Mouse (Mus musculus): ENCODE measurements around the gene Fbxw4. TPM values are rescaled to one million over a fixed set of nuclear protein-coding genes. Genes with fewer than 3 reads are reported as not detected.
"Not testable (repeated sequence)": the region's sequence is repeated elsewhere in the genome, so short reads cannot be mapped to it uniquely, and the experiment has no call there.

Gene Fbxw4
- total RNA-seq, 2 experiments from 2014 or later, result 6.0 to 8.5 TPM

- no peak for ATAC-seq (replicated peaks; ENCODE audit: low FRiP score, poor library complexity, severe bottlenecking)
Measured at GRCm38 (mm10) chr19:45549128-45549915, 110.8 kb downstream of the Fbxw4 start.

GRCm38 (mm10) chr19:45548196-45548595 is 111.9 kb downstream of the Fbxw4 start:
- ATAC-seq (replicated peaks; ENCODE audit: low FRiP score, poor library complexity, severe bottlenecking), result not testable (repeated sequence)

DNA sequence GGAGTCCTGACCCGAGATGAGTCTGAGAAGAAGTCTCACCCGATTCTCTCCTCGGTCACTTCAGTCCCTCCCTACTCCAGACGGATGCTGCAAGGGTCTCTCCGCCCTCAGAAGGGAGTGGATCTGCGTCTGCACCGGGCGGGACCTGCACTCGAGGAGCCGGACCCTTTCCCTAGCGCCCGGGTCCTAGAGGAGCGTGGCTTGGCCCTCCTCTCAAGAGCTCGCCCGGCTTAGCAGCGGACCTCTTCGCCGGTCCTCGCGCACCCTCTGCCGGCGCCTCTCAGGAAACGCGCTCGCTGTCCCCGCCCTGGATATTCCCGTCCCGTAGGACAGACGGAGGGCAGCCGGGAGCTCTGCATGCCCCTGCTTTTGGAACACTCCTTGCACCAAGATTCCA is 115.2 kb downstream of the Fbxw4 start:
- ATAC-seq (replicated peaks; ENCODE audit: low FRiP score, poor library complexity, severe bottlenecking), result peak; percentile 85

DNA sequence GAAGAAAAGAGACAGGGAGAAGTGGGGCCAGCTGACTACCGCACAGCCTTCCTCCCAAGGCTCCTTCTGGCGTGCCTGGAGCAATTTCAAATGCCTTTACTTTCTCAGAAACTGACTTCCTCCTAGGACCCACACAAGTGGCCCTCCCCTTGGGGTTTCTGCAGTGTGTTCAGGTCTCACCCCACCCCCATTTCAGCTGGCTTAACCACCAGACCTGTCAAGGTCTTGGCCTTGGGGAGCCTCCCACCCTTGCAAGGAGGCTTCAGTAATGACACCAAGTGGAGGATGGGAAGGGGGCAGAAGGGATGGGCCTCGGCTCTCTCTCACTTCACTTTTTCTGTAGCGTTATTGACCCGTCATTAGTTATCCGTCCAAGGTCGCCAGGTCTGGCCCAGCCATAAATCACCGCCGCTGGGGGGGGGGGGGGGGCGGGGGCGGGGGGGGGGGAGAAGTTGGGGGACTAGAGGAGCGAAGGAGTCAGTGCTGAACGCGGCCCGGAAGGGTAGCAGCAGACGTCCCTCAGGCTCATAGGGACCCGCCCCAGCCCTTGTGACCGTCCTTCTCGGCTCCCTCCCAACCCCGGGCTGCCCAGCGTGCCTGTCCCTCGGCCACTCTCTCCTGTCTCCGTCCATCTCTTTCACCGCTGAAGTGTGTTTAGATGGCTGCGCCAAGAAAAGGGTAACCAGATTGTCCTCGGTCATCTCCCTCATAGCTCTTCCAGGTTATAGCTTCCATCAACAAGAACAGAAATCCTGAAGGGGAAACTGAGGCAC is 115.8 kb downstream of the Fbxw4 start:
- ATAC-seq (replicated peaks; ENCODE audit: low FRiP score, poor library complexity, severe bottlenecking), result no peak

DNA sequence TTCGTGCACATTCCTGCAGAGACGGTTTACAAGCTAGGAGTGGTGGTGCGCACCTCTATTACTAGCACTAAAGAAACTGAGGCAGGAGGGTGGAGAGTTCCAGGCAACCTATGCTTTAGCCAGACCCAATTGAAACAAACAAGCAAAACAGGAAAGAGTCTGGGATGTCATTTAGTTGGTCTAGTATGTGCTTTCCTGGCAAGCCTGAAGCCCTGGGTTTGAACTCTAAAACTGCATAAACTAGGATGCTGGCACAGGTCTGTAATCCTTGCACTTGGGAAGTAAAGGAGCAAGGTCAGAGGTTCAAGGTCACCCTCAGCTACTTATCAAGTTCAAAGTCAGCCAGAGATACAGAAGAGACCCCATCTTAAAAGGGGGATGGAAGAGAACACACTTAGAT is 118.1 kb downstream of the Fbxw4 start:
- no peak for ATAC-seq (replicated peaks; ENCODE audit: low FRiP score, poor library complexity, severe bottlenecking)

- ATAC-seq (replicated peaks; ENCODE audit: low FRiP score, poor library complexity, severe bottlenecking), result no peak
Measured at GRCm38 (mm10) chr19:45541409-45542041, 118.6 kb downstream of the Fbxw4 start.

DNA sequence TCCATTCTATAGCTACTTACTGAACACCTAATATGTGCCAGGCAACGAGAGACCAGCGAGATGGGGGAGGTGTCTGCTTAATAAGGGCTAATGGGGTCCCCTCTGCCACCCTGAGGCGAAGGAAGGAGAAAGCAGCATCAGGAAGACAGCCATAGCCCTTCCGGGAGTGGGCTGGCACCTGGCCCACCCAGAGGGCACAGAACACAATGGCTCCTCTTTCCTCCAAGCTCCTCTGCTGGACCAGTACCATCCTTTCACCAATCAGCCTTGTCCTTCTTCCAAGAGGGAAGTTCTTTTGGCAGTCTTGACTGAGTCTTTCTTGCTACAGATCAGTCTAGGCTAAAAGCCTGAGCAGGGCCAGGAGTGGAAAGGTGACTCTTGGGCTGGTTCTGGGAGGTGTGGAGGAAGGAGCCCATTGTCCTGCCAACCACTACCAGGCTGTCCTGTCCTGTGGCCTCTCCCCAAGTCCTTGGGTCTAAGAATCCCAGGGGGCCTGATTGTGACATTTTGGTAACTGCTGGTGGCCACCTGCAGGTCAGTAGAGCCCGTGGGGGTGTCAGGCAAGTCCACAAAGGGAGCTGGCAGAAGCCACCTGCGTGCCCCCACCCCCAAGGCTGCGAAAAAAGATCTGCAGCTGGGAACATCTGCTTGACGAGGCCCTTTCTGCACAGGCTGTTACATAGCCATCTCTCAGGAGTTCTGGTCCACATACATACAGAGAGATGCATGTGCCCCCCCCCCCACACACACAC is 119.3 kb downstream of the Fbxw4 start:
- ATAC-seq (replicated peaks; ENCODE audit: low FRiP score, poor library complexity, severe bottlenecking), result no peak

DNA sequence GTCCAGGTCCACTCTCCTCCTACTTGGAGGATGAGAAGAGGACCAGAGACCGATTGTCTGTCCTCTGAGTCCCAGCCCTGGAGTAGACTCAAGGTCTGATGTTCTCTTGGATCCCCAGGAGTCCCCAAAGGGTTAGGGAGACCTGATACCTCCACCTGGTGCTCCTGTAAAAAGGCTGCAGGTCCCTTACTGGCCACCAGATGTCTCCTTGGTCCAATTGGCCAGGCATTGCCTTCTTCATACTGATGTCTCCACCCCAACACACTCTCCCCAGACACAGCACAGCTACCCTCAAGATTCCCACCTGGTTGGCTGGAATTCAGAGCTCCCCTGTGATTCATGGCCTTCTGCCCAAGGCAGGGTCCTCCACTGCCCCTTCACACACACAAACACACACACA is 122.6 kb downstream of the Fbxw4 start:
- peak; percentile 68 for ATAC-seq (replicated peaks; ENCODE audit: low FRiP score, poor library complexity, severe bottlenecking)

DNA sequence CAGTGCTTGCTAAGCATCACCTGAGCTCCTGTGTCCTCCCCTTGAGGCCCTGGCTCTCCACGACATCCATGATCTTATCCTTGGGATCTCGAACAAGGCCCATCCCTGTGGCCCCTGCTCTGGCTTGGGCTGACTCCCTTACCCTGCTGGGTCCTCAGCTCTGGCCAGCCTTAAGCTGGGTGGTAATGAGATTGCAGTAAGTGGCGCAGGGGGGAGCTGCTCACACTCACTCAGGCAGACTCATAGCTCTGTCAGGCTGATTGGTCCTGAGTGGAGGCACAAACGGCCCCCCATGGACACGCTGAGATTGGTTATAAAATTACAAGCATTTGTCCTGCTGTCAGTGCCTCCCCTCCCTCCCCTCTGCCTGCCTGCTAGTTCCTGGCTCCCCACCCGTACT is 124.2 kb downstream of the Fbxw4 start:
- ATAC-seq (replicated peaks; ENCODE audit: low FRiP score, poor library complexity, severe bottlenecking), result no peak

GRCm38 (mm10) chr19:45535214-45535735 is 124.8 kb downstream of the Fbxw4 start:
- no peak for ATAC-seq (replicated peaks; ENCODE audit: low FRiP score, poor library complexity, severe bottlenecking)

GRCm38 (mm10) chr19:45533617-45534016 is 126.5 kb downstream of the Fbxw4 start:
- ATAC-seq (replicated peaks; ENCODE audit: low FRiP score, poor library complexity, severe bottlenecking), result no peak

GRCm38 (mm10) chr19:45531554-45531953 is 128.6 kb downstream of the Fbxw4 start:
- no peak for ATAC-seq (replicated peaks; ENCODE audit: low FRiP score, poor library complexity, severe bottlenecking)

DNA sequence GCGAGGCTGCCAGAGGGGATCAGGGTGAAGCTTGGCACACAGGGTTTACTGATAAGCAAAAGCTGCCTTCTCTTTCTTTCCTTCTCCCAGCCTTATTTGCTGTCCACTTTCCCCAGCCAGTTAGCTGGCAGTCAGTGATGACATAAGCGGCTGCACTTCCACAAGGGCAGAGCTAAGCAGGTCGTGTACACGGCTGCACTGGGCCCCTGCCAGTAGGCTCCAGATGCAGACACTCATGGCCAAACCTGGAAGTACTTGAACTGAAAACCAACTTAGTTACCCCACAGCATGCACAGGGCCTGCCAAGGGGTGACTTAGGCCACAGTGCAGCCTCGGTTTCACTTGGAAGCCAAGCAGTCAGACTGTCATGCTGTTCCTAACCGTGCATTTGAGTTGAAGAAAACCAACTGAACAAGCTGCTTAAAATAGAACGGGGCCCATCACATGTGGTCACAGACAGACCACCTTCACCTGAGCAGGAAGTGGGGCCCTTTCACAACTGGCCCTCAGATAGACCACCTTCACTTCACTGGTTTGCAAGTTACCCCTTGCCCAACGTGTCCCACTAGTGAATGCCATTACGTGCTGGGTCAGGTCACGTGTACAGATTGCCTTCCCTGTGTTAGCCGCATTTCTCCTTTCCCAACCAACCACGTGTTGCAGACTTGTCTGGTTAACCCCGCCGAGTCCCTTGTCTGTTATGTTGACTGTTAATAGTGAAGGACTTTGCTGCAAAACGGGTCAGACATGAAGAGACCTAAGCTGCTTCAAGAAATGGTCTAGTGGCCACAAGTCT is 129.7 kb downstream of the Fbxw4 start:
- ATAC-seq (replicated peaks; ENCODE audit: low FRiP score, poor library complexity, severe bottlenecking), result 0 out of 2 replicates have a peak, but pooled peaks have one; percentile 14

GRCm38 (mm10) chr19:45529294-45529693 is 130.8 kb downstream of the Fbxw4 start:
- ATAC-seq (replicated peaks; ENCODE audit: low FRiP score, poor library complexity, severe bottlenecking), result no peak

Other genes with a start within 250 kb of the Fbxw4 start
- gene Poll, start 99.8 kb downstream of the Fbxw4 start, total RNA-seq (2015; ENCODE audit: low replicate concordance), result 1.3 TPM in 1 of 2 replicates, not detected in the other
- 1.5 and 2.3 TPM in 2 replicates for gene Poll, start 99.8 kb downstream of the Fbxw4 start, total RNA-seq (2017; ENCODE audit: low replicate concordance)
- 1.2 and 5.6 TPM in 2 replicates for gene Gm17018, start 99.7 kb downstream of the Fbxw4 start, total RNA-seq (2015; ENCODE audit: low replicate concordance)
- gene Gm17018, start 99.7 kb downstream of the Fbxw4 start, total RNA-seq (2017; ENCODE audit: low replicate concordance), result 0.68 and 2.5 TPM in 2 replicates
- not detected in 2 replicates for gene Fgf8, start 82.6 kb upstream of the Fbxw4 start, total RNA-seq (2015; ENCODE audit: low replicate concordance)
- gene Fgf8, start 82.6 kb upstream of the Fbxw4 start, total RNA-seq (2017; ENCODE audit: low replicate concordance), result not detected in 2 replicates
- gene Npm3, start 89.3 kb upstream of the Fbxw4 start, total RNA-seq (2015; ENCODE audit: low replicate concordance), result 11.1 and 12.3 TPM in 2 replicates
- 9.4 and 22.3 TPM in 2 replicates for gene Npm3, start 89.3 kb upstream of the Fbxw4 start, total RNA-seq (2017; ENCODE audit: low replicate concordance)
- gene Mgea5, start 123.5 kb upstream of the Fbxw4 start, total RNA-seq (2015; ENCODE audit: low replicate concordance), result 124 and 142 TPM in 2 replicates
- 257 and 309 TPM in 2 replicates for gene Mgea5, start 123.5 kb upstream of the Fbxw4 start, total RNA-seq (2017; ENCODE audit: low replicate concordance)
- gene Kcnip2, start 155.7 kb upstream of the Fbxw4 start, total RNA-seq (2015; ENCODE audit: low replicate concordance), result not detected in 2 replicates
- 0.98 TPM in 1 of 2 replicates, not detected in the other for gene Kcnip2, start 155.7 kb upstream of the Fbxw4 start, total RNA-seq (2017; ENCODE audit: low replicate concordance)

Data from erythroblast, adult 5-6 weeks (primary cell).